Mouse (Mus musculus) cortical plate, adult 2 months (tissue): ENCODE data around the gene Cacnb2.

ENCODE experiments used
- CTCF ChIP-seq: fragments of 200-500 bp; IDR thresholded peaks from 2 replicates; pipeline ENCODE4 v1.5.1; 2011; ENCODE audit warnings: mild to moderate bottlenecking, control low read depth, low read length; ENCODE audit not compliant: insufficient read depth; ENCODE audit errors: extremely low read depth
- POLR2A ChIP-seq: fragments of 200-500 bp; IDR thresholded peaks from 2 replicates; pipeline ENCODE4 v1.6.1; 2011; ENCODE audit warnings: mild to moderate bottlenecking, low read length, control low read depth; ENCODE audit not compliant: insufficient read depth; ENCODE audit errors: extremely low read depth

GRCm38 (mm10) chr2:14989350-14989749 is 386.5 kb downstream of the Cacnb2 start:
- no peak for TF ChIP-seq CTCF
- no peak for TF ChIP-seq POLR2A
